Mouse (Mus musculus): Measurements from ENCODE around the gene Dimt1.
A peak's percentile ranks its signal among the peaks of the same experiment; 100 is the strongest.
"Not testable (repeated sequence)": the region's sequence is repeated elsewhere in the genome, so short reads cannot be mapped to it uniquely, and the experiment has no call there.

Dimt1 gene

GRCm38 (mm10) chr13:106946594-106947540 is at the start of gene Dimt1:
Dimt1 (plus strand) TSS chr13:106947127.
- DNase-seq (ENCODE audit: low spot score in 2 of 2) = peak; percentile 85 to 91

- no peak for DNase-seq (ENCODE audit: low spot score in 2 of 2)
These were observed 42.3 kb upstream of the Dimt1 start for GRCm38 (mm10) chr13:106904637-106905036.

DNA sequence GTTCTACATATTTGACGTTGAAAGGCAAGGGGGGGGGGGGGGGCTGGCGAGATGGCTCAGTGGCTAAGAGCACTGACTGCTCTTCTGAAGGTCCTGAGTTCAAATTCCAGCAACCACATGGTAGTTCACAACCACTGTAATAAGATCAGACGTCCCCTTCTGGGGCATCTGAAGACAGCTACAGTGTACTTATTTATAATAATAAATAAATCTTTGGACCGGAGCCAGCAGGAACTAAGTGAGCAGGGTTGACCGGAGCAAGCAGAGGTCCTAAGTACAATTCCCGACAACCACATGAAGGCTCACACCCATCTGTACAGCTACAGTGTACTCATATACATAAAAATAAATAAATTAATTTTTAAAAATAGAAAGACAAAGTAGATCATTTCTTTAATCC is 41.8 kb upstream of the Dimt1 start:
- DNase-seq (ENCODE audit: low spot score in 2 of 2) = not testable (repeated sequence)

- no peak for DNase-seq (ENCODE audit: low spot score in 2 of 2)
These were observed 39.7 kb upstream of the Dimt1 start for GRCm38 (mm10) chr13:106907273-106907672.

DNA sequence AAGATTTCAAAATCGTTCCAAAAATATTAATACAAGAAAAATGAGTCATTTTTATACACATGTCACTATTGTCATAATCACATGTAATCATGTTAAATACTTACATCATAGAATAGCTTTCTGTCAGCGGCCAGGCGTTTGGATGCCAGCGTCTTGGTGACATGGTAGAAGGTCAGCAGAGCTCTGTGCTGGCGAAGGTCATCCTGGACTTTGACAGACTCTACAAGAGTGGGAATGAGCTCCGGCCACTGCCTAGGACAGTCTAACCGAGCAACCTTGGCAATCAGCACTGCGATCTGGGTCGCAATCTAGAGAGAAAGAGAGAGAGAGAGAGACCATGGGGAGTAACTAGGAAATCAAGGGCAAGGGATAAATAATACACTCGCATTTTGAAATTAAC is 36.8 kb upstream of the Dimt1 start:
- no peak for DNase-seq (ENCODE audit: low spot score in 2 of 2)

DNA sequence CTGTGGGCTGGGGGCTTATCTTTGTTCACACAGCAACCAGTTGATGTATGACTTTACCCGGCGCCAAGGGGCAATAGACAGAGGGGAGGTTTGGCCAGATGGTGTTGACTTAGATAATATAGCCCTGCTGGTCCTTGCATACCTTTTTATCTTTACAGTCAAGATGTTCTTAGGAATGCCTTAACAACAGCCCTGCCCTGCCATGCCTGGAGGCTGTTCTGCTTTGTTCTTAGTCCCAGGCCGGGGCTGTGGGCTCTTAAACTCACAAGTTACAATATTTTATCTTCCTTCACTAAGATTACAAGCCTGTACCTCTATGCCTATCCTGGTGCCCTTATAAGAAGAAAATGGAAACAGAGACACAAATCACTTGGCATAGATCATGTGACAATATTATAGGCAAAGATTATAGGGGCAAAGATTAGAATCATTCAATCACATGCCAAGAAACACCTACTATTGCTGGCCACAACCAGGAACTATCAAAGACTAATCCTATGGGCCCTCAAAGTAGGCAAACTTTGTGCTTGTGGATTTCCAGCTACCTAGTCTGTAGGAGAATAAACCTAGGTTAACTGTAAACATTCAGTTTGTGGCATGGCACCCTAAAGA is 33.7 kb upstream of the Dimt1 start:
- DNase-seq (ENCODE audit: low spot score in 2 of 2) = no peak

DNA sequence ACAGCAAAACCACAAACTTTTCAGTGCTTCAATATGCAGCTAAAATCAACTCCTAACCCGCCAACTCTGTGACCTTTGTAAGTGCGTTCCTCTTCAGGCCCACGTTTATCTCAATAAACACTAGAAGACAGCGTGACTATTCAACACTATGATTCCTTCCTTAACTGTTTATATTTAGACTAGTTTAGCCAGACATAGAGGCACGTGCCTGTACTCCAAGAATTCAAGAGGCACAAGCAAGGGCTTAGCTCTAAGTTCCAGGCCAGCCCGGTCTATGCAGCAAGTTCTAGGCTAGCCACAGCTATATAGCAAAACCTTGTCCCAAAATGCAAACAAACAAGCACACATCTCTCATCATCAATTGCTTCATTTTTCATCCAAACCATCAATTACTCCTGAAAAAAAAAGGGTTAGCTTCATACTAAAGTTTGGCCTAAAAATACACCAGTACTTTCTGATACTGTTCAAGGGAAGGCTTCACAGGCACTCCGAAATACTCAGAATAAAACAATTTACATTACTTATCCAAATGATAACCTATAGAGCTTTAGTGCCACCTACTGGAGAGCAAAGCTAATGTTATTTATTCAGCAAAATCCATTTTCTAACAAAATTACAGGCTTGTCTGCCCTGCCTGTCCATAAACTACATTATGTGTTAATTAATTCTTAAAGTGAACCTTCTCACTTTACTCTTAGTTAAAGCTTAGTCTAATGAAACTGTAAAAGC is 28.4 kb upstream of the Dimt1 start:
- no peak for DNase-seq (ENCODE audit: low spot score in 2 of 2)

- DNase-seq (ENCODE audit: low spot score in 2 of 2) = not testable (repeated sequence)
These were observed 21.0 kb upstream of the Dimt1 start for GRCm38 (mm10) chr13:106925921-106926320.

DNA sequence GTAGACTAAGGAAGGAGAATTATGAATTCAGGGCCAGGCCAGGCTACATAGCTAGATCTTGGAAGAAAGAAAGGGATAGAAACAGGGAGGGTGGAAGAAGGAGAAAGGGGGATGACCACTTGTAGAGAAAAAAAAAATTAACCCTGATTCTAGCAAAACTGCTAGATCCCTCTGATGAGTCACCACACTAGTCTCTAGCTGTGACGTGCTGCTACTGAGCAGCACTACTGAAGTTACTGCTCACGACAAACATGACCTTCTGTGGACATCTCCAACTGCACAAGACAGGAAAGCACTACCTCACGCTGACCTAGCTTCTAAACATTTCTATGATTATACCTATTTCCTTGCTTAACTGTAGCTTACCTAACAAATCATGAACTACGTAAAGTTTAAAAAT is 18.6 kb upstream of the Dimt1 start:
- DNase-seq (ENCODE audit: low spot score in 2 of 2) = no peak

DNA sequence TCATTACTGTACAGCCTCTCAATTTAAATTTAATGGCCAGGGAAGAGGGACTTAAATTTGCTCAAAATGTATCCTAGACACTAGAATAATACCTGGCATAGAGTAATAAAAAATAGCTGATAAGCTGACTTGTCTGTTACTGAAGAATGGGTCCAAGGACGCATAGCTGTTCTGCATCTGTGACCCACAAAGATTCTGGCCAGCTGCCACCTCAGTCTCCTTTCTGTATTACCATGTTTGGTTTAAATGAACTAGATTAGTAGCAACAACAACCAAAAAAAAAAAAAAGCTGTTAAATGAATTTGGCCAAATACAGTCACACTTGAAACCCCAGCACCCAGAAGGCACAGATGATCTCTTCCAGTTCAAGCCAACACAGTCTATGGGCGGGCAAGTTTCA is 17.7 kb upstream of the Dimt1 start:
- DNase-seq (ENCODE audit: low spot score in 2 of 2) = no peak

DNA sequence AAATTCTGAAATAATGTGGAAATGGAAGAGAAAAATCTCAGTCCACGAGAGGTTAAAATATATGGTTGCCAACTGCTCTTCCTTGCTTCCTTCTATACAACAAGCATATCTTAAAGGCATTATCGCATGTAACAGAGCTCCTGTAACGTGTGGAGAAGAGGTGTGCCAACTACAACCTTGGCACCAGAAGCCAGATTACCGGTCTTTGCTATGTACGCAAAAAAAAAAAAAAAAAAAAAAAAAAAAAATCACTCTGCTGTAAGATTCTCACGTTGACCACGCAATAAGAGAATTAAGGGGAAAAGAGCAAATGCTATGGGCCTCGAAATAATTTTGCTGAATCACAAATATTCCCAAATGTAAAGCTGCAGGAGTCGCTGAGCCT is 11.1 kb upstream of the Dimt1 start:
- no peak for DNase-seq (ENCODE audit: low spot score in 2 of 2)

DNA sequence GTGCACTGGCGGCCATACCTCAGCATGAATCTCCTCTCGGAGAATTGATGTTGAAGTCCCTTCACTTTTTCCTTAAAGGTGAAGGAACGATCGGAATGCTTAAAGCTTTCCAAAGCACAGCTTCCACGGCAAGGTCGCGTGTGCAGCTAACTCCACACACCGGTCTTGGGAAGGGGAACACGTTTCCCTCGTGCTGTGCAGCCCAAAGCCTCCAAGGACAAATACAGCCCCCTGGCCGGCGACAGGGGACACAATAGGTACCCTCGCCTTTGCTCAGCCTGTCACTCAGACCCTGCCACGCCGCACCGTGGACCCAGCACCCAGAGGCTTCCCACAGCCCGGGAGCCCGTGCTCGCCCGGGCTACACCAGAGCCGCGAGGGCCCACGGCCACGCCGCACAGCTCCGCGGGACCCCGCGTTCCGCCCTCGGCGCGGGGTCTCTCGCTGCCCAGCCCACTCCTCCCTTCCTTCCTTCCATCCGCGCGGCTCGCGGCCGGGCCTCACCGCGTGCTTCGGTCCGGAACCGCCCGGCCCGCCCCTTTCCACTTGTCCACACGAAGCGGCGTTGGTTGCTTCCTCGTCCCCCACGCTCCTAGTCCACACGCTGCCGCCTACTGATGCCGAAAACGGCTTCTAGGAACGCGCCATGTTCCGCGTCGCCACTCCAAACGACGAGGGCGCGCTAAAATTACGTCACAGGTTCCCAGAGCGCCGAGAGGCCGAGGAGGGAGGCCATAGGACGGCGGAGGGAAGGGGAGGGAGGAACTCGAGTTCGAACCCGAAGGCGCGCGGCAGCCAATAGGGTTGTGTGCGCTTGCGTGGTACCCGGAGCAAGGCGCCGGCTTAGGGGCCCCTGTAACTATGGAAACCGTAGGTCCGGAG is 10.4 kb upstream of the Dimt1 start, which contains the start of gene Ipo11:
Gene Ipo11 (minus strand): TSS at position 703 of the 882 bp plus-strand sequence.
- peak; percentile 77 to 87 for DNase-seq (ENCODE audit: low spot score in 2 of 2)

- no peak for DNase-seq (ENCODE audit: low spot score in 2 of 2)
These were observed 9.8 kb upstream of the Dimt1 start for GRCm38 (mm10) chr13:106937138-106937472.

- DNase-seq (ENCODE audit: low spot score in 2 of 2) = no peak
These were observed 5.5 kb upstream of the Dimt1 start for GRCm38 (mm10) chr13:106941211-106941976.

DNA sequence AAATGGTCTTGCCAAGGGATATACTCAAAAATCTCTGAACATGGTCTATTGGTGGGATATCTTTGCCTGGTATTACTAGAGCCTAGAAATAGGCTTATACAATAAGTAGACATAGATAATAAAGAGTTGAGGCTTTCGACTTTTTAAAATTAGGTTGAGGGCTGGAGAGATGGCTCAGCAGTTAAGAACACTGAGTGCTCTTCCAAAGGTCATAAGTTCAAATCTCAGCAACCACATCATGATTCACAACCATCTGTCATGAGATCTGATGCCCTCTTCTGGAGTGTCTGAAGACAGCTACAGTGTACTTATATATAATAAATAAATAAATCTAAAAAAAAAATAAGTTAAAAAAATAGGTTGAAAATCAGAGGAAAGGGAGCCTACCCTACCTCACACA is 4.2 kb upstream of the Dimt1 start:
- DNase-seq (ENCODE audit: low spot score in 2 of 2) = no peak

DNA sequence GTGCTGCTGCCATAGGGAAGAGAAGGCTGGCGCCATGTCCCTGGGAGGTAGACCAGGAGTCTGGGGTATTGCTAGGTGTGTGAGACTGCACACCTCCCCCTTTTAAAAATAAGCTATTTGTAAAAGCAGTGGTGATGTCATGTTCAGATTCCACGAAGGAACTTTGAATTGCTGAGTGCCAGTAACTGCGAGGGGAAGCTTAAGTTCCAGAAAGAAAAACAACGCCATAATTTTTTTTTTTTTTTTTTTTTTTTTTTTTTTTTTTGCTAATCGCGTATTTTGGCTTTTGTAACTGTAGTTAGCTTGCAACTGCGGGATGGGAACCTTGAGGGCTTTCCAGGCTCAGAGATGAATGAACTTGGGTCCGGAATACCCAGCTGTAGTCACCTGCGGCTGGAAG is 1.4 kb upstream of the Dimt1 start:
- DNase-seq (ENCODE audit: low spot score in 2 of 2) = no peak

DNA sequence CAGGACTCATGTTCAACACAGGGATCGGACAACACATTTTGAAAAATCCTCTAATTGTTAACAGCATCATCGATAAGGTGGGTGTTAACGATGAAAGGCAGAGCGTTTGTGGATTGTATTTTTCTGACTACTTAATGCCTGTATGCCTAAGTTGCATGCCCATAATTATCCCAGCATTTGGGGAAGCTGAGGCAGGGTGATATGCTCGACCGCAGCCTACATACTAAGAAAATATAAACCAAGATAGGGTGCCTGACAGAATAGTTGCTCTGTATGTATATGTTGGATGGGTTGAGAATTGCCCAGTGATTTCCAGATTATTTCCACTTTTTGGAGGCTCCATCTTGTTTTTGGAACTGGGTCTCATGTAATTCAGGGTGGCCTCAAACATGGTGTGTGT is 656 bp downstream of the Dimt1 start:
- no peak for DNase-seq (ENCODE audit: low spot score in 2 of 2)

GRCm38 (mm10) chr13:106954880-106955279 is 8.0 kb downstream of the Dimt1 start:
- DNase-seq (ENCODE audit: low spot score in 2 of 2) = no peak

DNA sequence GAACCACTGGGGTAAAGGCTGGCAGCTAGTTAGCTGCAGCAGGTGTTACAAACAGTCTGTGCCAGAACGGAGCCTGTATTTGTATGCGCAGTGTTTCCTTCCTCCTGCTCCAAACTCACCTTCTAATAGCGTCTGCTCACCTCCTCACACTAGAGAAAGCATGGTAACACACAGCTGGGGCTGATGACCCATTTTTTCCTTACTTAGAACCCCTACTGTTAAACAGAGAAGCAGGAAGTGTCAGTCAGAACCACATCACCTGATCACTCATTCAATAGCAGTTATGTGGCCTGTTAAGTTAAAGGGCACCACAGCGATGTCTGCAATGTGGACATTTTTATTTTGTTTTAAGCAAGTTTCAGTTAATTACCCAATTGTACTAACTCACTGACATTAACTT is 10.6 kb downstream of the Dimt1 start:
- no peak for DNase-seq (ENCODE audit: low spot score in 2 of 2)

DNA sequence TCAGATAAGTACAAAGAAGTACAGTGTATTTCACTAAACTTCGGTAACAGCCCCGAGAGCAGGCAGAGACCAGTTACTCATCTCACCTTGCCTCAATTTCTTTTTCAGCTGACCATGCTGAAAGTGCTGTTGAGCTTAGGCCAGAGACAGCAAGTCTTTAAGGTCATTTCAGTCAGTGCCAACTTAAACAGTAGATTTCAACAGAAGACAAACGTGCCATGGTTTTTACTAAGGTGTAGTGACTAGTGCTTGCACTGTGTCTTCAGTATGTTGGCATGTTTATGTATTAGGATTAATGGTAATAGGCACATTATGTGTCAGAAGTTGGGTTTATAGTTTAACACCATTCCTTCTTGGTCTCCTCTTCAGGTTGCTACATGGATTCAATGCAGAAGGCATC is 11.4 kb downstream of the Dimt1 start:
- no peak for DNase-seq (ENCODE audit: low spot score in 2 of 2)

- DNase-seq (ENCODE audit: low spot score in 2 of 2) = no peak
These were observed 13.6 kb downstream of the Dimt1 start for GRCm38 (mm10) chr13:106960557-106960956.
